Comparison of ENCODE assay signal across 8 mouse cellular contexts in the genomic region with DNA sequence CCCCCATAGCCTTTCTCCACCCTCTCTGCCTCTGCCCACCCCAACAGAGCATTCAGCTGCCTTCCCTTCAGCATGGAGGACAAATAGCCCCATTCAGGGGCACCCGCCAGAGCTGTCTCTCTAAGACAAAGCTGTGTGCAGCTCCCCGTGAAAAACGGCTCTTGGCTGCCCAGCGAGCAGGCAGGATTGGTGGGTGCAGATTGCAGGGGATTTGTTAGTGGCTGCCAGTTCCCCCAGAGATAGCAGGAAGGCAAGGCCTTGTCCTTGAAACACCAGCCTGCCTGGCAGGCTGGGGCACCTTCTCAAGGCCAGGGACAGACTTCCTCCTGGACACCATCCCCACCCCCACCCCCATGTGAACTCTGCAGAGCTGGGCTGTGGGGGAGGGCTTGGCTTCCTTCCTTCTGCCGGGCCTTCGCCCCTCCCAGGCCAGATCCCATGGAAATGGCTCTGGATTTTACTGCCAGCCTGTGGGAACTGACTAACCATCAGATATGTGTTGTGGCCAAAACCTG.
DNase-seq lines count a peak whose midpoint lies in the region; ATAC-seq and TF ChIP-seq lines count a peak whose summit lies in the region.

No protein-coding gene starts in this region.

- peak overlapping the region; percentile 37 for H3K9ac ChIP-seq in lung, embryonic 14.5 days

- ATAC-seq in lung, embryonic 14.5 days (ENCODE audit: insufficient read depth) = peak; percentile 38; the same call in 1 of the 2 replicates

- no peak for TF ChIP-seq POLR2A in brain, embryonic 14.5 days (IDR thresholded peaks at IDR 0.05; ENCODE audit: borderline replicate concordance, extremely low read depth, insufficient read depth, insufficient read length, poor library complexity, severe bottlenecking)
- TF ChIP-seq POLR2A in kidney, adult 2 months (IDR thresholded peaks at IDR 0.05; ENCODE audit: low read depth, low read length) = no peak
- no peak for TF ChIP-seq POLR2A in olfactory bulb, adult 2 months (IDR thresholded peaks at IDR 0.05; ENCODE audit: insufficient read depth, low read depth, low read length)

- no peaks in the 10 kb centered on the region for H3K36me3 ChIP-seq in kidney, adult 2 months (ENCODE audit: control insufficient read depth, insufficient read depth, low read length)
- peaks cover 32% of the 10 kb centered on the region for H3K36me3 ChIP-seq in lung, embryonic 14.5 days (ENCODE audit: insufficient read depth)

- no peak for DNase-seq in layer of hippocampus, adult 2 months (ENCODE audit: low spot score in 2 of 2)
- no peak for DNase-seq in layer of hippocampus, adult 9-10 months (ENCODE audit: low spot score)
- peak; percentile 95 for DNase-seq in brain, embryonic 14.5 days (ENCODE audit: low read depth)
- DNase-seq in heart, adult 8-10 months (ENCODE audit: low spot score) = peak; percentile 54
- peak; percentile 83 for DNase-seq in kidney, adult 2 months
- peak; percentile 72 for DNase-seq in lung, embryonic 14.5 days
- DNase-seq in B cell, adult 2 months = no peak

- H3K4me2 ChIP-seq in lung, embryonic 14.5 days = peak overlapping the region; percentile 34; the same call in 1 of the 2 replicates

- H3K9me3 ChIP-seq in lung, embryonic 14.5 days (ENCODE audit: low read depth, low read length) = no peaks in the 10 kb centered on the region

- H3K4me3 ChIP-seq in layer of hippocampus, adult 2 months = no peak overlapping the region
- no peak overlapping the region for H3K4me3 ChIP-seq in kidney, adult 2 months (ENCODE audit: insufficient read depth, low read depth, low read length)
- no peak overlapping the region for H3K4me3 ChIP-seq in lung, embryonic 14.5 days (ENCODE audit: low read depth, low read length)
- no peak overlapping the region for H3K4me3 ChIP-seq in olfactory bulb, adult 2 months (ENCODE audit: insufficient read depth, low read depth, low read length)

- WGBS in kidney, adult 2 months = 12% methylated on average over 6 of the region's 6 CpGs
- WGBS in lung, embryonic 14.5 days = 10% methylated on average over 6 of the region's 6 CpGs
- 28% methylated on average over 6 of the region's 6 CpGs for WGBS in olfactory bulb, adult 2 months

- H3K27ac ChIP-seq in layer of hippocampus, adult 2 months = peak overlapping the region; percentile 88
- peak overlapping the region; percentile 63 for H3K27ac ChIP-seq in kidney, adult 2 months (ENCODE audit: insufficient read depth, low read depth, low read length)
- peak overlapping the region; percentile 91 for H3K27ac ChIP-seq in lung, embryonic 14.5 days (ENCODE audit: low read depth)
- peak overlapping the region; percentile 43 for H3K27ac ChIP-seq in olfactory bulb, adult 2 months (ENCODE audit: insufficient read depth, low read depth, low read length)

- TF ChIP-seq CTCF in layer of hippocampus, adult 2 months (conservative IDR thresholded peaks at IDR 0.05) = no peak
- no peak for TF ChIP-seq CTCF in brain, embryonic 14.5 days (IDR thresholded peaks at IDR 0.05; ENCODE audit: borderline replicate concordance, extremely low read depth, insufficient read depth, insufficient read length)
- TF ChIP-seq CTCF in kidney, adult 2 months (conservative IDR thresholded peaks at IDR 0.05; ENCODE audit: insufficient read depth, insufficient read length, low read depth, low read length) = no peak
- TF ChIP-seq CTCF in lung, embryonic 14.5 days (IDR thresholded peaks at IDR 0.05; ENCODE audit: low read depth) = no peak
- TF ChIP-seq CTCF in olfactory bulb, adult 2 months (IDR thresholded peaks at IDR 0.05; ENCODE audit: insufficient read depth, low read depth, low read length) = no peak

- no peaks in the 10 kb centered on the region for H3K27me3 ChIP-seq in kidney, adult 2 months (replicated peaks; ENCODE audit: control insufficient read depth, insufficient read depth, low read length)
- H3K27me3 ChIP-seq in lung, embryonic 14.5 days (ENCODE audit: insufficient read depth, low read length) = no peaks in the 10 kb centered on the region

- H3K4me1 ChIP-seq in kidney, adult 2 months (ENCODE audit: control insufficient read depth, insufficient read depth, low read length) = peaks cover 21% of the 10 kb centered on the region
- H3K4me1 ChIP-seq in lung, embryonic 14.5 days (ENCODE audit: insufficient read depth) = peaks cover 25% of the 10 kb centered on the region
- peaks cover 55% of the 10 kb centered on the region for H3K4me1 ChIP-seq in olfactory bulb, adult 2 months (ENCODE audit: control insufficient read depth, insufficient read depth, low read length)

Comparison
In these comparisons a context has a peak if more than half of its experiments do, and no peak if none do; other contexts are left out.
1. DNase-seq: peak in brain, embryonic 14.5 days (single experiment), heart, adult 8-10 months (single experiment), kidney, adult 2 months (single experiment) and lung, embryonic 14.5 days (single experiment); none in layer of hippocampus, adult 2 months (0 of 2), layer of hippocampus, adult 9-10 months (single experiment) and B cell, adult 2 months (0 of 2).
2. Peak in every context shown above with its lines, with median percentiles within 50 percentile points of each other: H3K27ac ChIP-seq.